Mouse (Mus musculus): ENCODE measurements around the gene Dedd.

- TF ChIP-seq POLR2A (IDR thresholded peaks at IDR 0.05; ENCODE audit: control insufficient read depth, extremely low read depth, insufficient read depth, low read length, poor library complexity) (no peak), CTCF (IDR thresholded peaks at IDR 0.05; ENCODE audit: borderline replicate concordance, control insufficient read depth, extremely low read depth, insufficient read depth, low read length, poor library complexity) (no peak)
These were observed 42.4 kb upstream of the Dedd start for GRCm38 (mm10) chr1:171286517-171286916.
